Mouse (Mus musculus): ENCODE results near the gene Chmp3. TPM values are rescaled to one million over a fixed set of nuclear protein-coding genes. Genes with fewer than 3 reads are reported as not detected.

Chmp3 gene
- 49.9 and 58.7 TPM in 2 replicates for polyA plus RNA-seq (2015; fragmentation: Nextera tagmentation; extraction: Ambion mirVana)

DNA sequence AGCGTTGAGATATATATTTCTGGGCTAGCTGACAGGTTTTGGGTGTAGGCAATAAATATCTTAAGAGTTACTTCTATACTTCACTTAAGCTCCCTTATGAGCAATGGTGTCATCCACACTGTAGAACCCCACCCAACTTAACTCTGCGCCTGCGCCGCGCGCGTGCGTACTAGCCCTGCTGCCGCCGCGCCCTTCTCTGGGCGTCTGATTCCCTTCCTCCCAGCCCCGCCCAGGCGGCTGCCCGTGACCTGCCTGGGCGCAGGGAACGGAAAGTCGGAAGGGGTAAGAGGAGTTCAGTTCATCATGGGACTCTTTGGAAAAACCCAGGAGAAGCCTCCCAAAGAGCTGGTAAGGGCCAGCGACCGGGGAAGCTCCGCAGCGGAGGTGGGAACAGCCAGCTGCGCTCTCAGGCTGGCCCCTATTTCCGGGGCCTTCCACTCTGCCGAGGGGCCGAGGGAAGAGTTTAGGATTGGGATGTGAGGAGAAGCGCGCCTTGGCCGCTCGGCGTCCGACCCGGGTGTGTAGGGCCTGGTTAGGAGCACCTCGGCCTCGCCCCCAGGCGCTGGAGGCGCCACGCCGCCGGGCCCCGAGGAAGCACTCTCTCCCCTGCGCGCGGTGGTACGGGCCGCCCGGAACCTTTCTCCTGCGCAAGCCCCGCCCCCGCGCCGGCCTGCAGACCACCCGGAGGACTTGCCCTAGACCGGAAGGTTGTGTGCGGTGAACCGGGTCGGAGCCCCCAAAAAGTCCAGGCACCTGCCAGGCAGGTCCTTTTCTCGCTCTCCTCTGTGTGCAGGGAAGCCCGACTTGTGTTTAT, at the start of gene Chmp3:
Gene Chmp3 (plus strand): TSS at position 112 of the 814 bp plus-strand sequence.

Other genes with a start within 250 kb of the Chmp3 start
- gene Smyd1, start 221.6 kb upstream of the Chmp3 start, polyA plus RNA-seq (2015; fragmentation: Nextera tagmentation; extraction: Ambion mirVana), result 53.5 and 55.4 TPM in 2 replicates
- 0.13 TPM in 1 of 2 replicates, not detected in the other for gene Cd8b1, start 221.0 kb upstream of the Chmp3 start, polyA plus RNA-seq (2015; fragmentation: Nextera tagmentation; extraction: Ambion mirVana)
- gene Cd8a, start 170.4 kb upstream of the Chmp3 start, polyA plus RNA-seq (2015; fragmentation: Nextera tagmentation; extraction: Ambion mirVana), result not detected in 2 replicates
- 8.0 and 9.0 TPM in 2 replicates for gene Rmnd5a, start 103.2 kb upstream of the Chmp3 start, polyA plus RNA-seq (2015; fragmentation: Nextera tagmentation; extraction: Ambion mirVana)
- gene Rnf103, start 49.9 kb upstream of the Chmp3 start, polyA plus RNA-seq (2015; fragmentation: Nextera tagmentation; extraction: Ambion mirVana), result 13.6 and 13.7 TPM in 2 replicates
- gene Kdm3a, start 89.2 kb downstream of the Chmp3 start, polyA plus RNA-seq (2015; fragmentation: Nextera tagmentation; extraction: Ambion mirVana), result 15.3 and 16.9 TPM in 2 replicates
- 45.2 and 48.5 TPM in 2 replicates for gene Reep1, start 163.8 kb downstream of the Chmp3 start, polyA plus RNA-seq (2015; fragmentation: Nextera tagmentation; extraction: Ambion mirVana)

Data from skeletal muscle tissue, postnatal 0 days (tissue).